Mouse (Mus musculus) lung, embryonic 16.5 days (tissue): ENCODE measurements around the gene Cntn5. TPM values are rescaled to one million over a fixed set of nuclear protein-coding genes. Genes with fewer than 3 reads are reported as not detected.

Experiments
- ATAC-seq: fragments of 200-750 bp; cut with Nextera tagmentation; 2 replicates; pipeline ENCODE4 v1.8.0; 2017; ENCODE audit warnings: low read depth, mild to moderate bottlenecking, moderate library complexity
- H3K27ac ChIP-seq: fragments of 300-500 bp; sonication (generic); 2 replicates; pipeline ENCODE4 v1.5.1; 2014; ENCODE audit warnings: mild to moderate bottlenecking, control low read depth, low read length
- H3K27me3 ChIP-seq: fragments of 300-500 bp; sonication (generic); 2 replicates; pipeline ENCODE4 v1.6.1; 2014; ENCODE audit warnings: low read depth, low read length, mixed read lengths; ENCODE audit not compliant: control insufficient read depth, insufficient read depth
- H3K36me3 ChIP-seq: fragments of 300-500 bp; sonication (generic); 2 replicates; pipeline ENCODE4 v1.6.1; 2014; ENCODE audit warnings: low read length; ENCODE audit not compliant: control insufficient read depth, insufficient read depth
- H3K4me1 ChIP-seq: fragments of 300-500 bp; sonication (generic); replicated peaks from 2 replicates; pipeline ENCODE4 v1.6.1; 2014; ENCODE audit warnings: low read length, mixed read lengths; ENCODE audit not compliant: control insufficient read depth, insufficient read depth
- H3K4me2 ChIP-seq: fragments of 300-500 bp; sonication (generic); 2 replicates; pipeline ENCODE4 v1.6.1; 2014; ENCODE audit warnings: low read depth, low read length, control low read depth
- H3K4me3 ChIP-seq: fragments of 300-500 bp; sonication (generic); 2 replicates; pipeline ENCODE4 v1.5.1; 2014; ENCODE audit warnings: mild to moderate bottlenecking, low read length, control low read depth
- H3K9ac ChIP-seq: fragments of 300-500 bp; sonication (generic); 2 replicates; pipeline ENCODE4 v1.6.1; 2014; ENCODE audit warnings: low read length, control low read depth
- H3K9me3 ChIP-seq: fragments of 300-500 bp; sonication (generic); 2 replicates; pipeline ENCODE4 v1.6.1; 2016; ENCODE audit warnings: low read length; ENCODE audit not compliant: control insufficient read depth
- WGBS: fragments of 180-500 bp; shearing (Covaris S2); extraction: QIAGEN DNeasy Blood & Tissue Kit; methylation state at CpG from one replicate; pipeline ENCODE4 v1.1.7; 2014; 5-methylcytosine and 5-hydroxymethylcytosine counted together
- polyA plus RNA-seq: library from polyadenylated mRNA; unstranded; fragments of >200 nt; fragmentation: Nextera tagmentation; extraction: Ambion mirVana; gene quantifications from 2 replicates; pipeline ENCODE4 v1.2.1, GENCODE M21; 2015

The Cntn5 gene
- polyA plus RNA-seq, 1 experiment from 2014 or later: 0.69 TPM

DNA sequence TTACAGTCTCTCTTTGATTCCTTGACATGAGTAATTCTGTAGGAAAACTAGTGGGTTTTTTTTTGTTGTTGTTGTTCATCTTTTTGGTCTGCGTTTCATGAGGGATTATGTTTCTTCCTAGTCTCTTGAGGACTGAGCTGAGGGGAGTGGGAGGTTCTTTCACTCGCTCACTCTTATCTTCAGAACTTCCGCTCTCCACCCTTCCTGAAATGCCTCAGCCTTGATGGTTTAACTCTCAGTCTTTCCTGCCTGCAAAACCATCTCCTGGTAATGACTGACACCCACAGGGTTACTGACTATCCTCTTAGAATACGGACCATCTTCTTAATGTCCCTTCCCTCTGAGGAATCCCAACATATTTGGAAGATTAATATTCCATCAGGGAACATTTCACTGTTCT lies 382.0 kb downstream of the Cntn5 start:
- 56% methylated on average over 4 of the region's 4 CpGs for WGBS
- no peak overlapping the region for H3K4me2 ChIP-seq
- H3K27me3 ChIP-seq: no peaks in the 10 kb centered on the region
- no peak for ATAC-seq
- H3K9me3 ChIP-seq: no peaks in the 10 kb centered on the region
- no peak overlapping the region for H3K9ac ChIP-seq
- H3K4me3 ChIP-seq: no peak overlapping the region
- no peaks in the 10 kb centered on the region for H3K36me3 ChIP-seq
- H3K27ac ChIP-seq: no peak overlapping the region
- no peaks in the 10 kb centered on the region for H3K4me1 ChIP-seq

DNA sequence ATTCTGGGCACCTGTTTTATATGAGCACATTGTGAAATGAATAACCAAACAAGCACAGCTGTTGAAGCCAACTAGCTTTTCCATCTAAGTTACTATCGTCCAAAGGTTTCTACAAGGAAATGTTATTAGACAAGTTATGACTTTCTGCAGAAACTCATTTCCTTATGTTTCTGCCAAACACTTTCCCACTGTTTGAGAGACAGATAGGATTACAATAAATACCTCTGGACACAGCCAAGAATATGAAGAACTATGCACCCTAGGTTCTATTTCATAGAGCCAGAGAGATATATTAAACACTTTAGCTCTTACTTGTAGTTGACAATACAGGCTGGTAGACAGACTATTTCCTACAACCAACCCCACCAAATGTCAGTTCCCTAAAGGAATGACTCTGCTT lies 383.5 kb downstream of the Cntn5 start:
- Histone ChIP-seq H3K4me2 (no peak overlapping the region), H3K27me3 (no peaks in the 10 kb centered on the region), H3K9me3 (no peaks in the 10 kb centered on the region), H3K36me3 (no peaks in the 10 kb centered on the region), H3K4me1 (no peaks in the 10 kb centered on the region), H3K9ac (no peak overlapping the region), H3K4me3 (no peak overlapping the region), H3K27ac (no peak overlapping the region)
- 65% methylated on average over 1 of the region's 1 CpGs for WGBS
- no peak for ATAC-seq

DNA sequence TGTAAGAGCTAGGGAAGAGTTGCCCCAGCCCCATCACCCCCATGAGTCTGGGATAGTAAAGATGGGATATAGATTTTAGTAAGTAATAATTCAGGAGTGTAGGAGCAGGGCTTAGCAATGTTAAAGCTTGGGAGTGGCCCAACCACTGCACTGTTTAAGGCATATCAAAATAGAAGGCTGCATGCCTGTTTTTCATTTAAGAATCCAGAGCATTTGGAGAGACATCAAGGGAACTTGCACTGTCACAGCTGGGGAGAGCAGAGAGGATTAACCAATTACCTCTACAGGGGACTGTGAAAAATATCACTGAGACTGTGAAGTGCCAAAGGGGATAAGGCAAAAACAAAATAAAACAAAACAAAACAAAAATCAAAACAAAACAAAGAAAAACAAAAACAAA lies 412.3 kb downstream of the Cntn5 start:
- ATAC-seq: no peak

DNA sequence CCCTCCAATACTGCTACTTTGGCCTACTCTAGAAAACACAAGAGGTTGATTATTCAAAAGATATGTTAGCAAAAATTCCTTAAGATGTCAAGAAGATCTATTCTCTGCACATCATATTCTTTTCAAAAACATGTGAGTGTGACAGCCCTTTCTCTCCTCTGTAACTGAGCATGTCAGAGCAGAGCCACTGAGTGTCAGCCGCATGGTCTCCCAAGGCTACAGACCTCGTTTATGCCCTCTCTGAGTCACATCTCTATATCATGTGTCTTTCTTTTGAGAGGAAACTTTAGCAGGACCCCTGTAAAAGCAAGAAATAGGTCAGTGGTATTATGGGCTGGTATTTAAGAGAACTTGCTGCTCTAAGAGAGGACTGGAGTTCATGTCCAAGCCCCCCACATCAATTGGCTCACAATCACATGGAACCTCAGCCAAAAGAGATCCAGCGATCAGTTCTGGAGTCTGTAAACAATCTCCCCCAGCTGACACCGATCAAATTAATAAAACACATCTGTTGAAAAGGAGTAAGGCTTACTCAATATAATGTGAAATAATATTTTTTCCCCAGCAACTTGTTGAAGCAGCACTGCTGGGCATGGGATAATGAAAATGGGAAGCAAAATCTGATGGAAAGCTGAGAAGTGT lies 433.0 kb downstream of the Cntn5 start:
- Histone ChIP-seq H3K4me2 (no peak overlapping the region), H3K4me1 (no peaks in the 10 kb centered on the region), H3K36me3 (no peaks in the 10 kb centered on the region), H3K4me3 (no peak overlapping the region), H3K27ac (no peak overlapping the region), H3K9ac (no peak overlapping the region), H3K27me3 (no peaks in the 10 kb centered on the region), H3K9me3 (no peaks in the 10 kb centered on the region)
- WGBS: 41% methylated on average over 4 of the region's 4 CpGs
- peak; percentile 71 for ATAC-seq

More for the DNA sequence above, 412.3 kb downstream of the Cntn5 start:
- H3K4me3 ChIP-seq: no peak overlapping the region
- H3K27me3 ChIP-seq: no peaks in the 10 kb centered on the region
- no peak overlapping the region for H3K27ac ChIP-seq
- no peak overlapping the region for H3K4me2 ChIP-seq
- H3K9ac ChIP-seq: no peak overlapping the region
- no peaks in the 10 kb centered on the region for H3K4me1 ChIP-seq
- no peaks in the 10 kb centered on the region for H3K9me3 ChIP-seq
- no peaks in the 10 kb centered on the region for H3K36me3 ChIP-seq

DNA sequence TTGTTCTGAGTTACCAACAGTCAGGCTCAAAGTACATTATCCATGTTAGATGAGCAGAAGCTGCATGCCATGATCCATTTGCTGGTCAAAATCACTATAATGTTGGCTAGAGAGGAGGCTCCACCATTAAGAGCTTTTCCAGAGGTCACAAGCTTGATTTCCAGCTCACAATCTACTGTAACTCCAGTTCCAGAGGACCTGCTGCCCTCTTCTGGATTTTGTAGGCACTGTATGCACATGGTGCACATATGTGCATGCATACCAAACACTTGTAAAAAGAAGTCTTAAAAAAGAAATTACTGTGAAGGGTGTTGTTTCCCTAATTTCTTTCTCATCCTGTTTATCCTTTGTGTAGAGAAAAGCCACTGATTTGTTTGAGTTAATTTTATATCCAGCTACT lies 439.8 kb downstream of the Cntn5 start:
- Histone ChIP-seq H3K27me3 (no peaks in the 10 kb centered on the region), H3K27ac (no peak overlapping the region), H3K4me3 (no peak overlapping the region), H3K4me2 (no peak overlapping the region), H3K9me3 (no peaks in the 10 kb centered on the region), H3K36me3 (no peaks in the 10 kb centered on the region), H3K9ac (no peak overlapping the region), H3K4me1 (no peaks in the 10 kb centered on the region)
- no peak for ATAC-seq

DNA sequence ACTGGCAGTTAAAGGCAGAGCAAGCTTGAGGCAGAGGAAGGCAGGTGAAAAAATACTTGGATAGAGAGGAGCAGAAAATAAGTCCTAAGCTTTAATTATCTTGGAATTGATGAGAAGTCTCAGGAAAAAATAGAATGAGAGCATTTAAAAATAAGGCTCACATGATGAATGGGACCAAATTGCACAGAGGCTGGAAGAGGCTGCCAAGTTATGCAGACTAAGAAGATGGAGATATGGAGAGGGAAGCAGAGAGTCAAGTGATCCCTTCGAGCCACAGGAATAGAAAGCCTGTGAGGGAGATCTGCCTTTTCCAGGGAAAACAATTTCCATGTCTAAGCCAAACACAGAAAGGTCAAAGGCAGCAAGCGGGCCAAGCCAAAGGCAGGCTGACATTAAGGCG lies 446.7 kb downstream of the Cntn5 start:
- Histone ChIP-seq H3K4me2 (no peak overlapping the region), H3K4me3 (no peak overlapping the region), H3K27me3 (no peaks in the 10 kb centered on the region), H3K36me3 (no peaks in the 10 kb centered on the region), H3K27ac (no peak overlapping the region), H3K9ac (no peak overlapping the region), H3K4me1 (no peaks in the 10 kb centered on the region), H3K9me3 (no peaks in the 10 kb centered on the region)
- ATAC-seq: no peak
- WGBS: 20% methylated on average over 3 of the region's 3 CpGs

DNA sequence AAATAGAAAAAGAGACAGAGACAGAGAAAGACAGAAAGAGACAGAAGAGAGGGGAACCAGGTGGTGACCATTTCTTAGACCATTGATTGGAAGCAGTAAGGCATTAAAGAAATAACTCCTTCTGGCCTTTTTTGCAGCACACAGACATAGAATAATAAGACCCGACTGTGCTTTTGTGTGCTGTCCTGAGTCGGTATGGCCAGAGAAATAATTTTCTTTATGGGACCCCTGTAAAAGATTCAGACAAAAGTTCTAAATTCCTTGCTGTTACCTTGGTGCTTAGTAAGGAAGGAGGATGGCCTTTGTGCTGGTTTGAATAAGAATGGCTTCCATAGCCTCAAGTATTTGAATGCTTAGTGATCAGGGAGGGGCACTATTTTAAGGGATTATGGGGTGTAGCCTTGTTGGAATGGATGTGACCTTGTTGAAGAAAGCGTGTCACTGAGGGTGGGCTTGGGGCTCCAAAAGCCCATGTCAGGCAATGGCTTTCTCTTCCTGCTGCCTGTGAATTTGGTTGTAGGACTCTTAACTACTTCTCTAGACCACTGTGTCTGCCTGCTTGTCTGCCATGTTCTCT lies 455.5 kb downstream of the Cntn5 start:
- Histone ChIP-seq H3K36me3 (no peaks in the 10 kb centered on the region), H3K9me3 (no peaks in the 10 kb centered on the region), H3K4me3 (no peak overlapping the region), H3K27me3 (no peaks in the 10 kb centered on the region), H3K9ac (no peak overlapping the region), H3K4me2 (no peak overlapping the region), H3K27ac (no peak overlapping the region), H3K4me1 (no peaks in the 10 kb centered on the region)
- WGBS: 83% methylated on average over 3 of the region's 3 CpGs
- no peak for ATAC-seq

DNA sequence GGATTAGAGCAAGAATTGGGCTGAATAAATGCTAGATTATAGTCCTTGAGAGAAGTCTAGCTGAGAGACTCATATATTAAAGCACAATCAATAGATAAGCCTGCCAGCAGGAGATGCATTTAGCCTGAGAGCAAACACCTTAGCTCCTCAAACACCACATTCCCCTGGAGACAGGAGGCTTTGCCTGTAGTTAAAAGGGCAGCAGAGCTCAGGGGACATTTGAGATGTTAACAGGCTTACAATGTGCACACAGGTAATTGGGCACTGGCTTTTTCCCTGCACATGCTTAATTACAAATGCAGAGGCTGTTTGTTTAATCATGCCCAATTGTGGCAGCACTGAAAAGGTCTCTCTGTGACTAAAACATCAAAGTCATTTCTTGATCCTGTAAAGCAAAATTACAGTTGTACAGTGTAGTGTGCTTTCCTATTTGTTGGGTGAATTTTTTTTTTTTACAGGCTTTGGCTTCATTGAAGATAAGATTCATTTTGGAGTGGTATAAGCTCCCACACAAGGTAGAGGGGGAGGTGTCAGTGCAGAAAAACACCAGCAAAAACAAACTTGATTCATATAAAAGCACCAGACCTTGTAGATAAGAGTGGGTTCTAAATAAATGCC lies 457.2 kb downstream of the Cntn5 start:
- no peak overlapping the region for H3K4me2 ChIP-seq
- H3K9me3 ChIP-seq: no peaks in the 10 kb centered on the region
- no peaks in the 10 kb centered on the region for H3K36me3 ChIP-seq
- no peak overlapping the region for H3K9ac ChIP-seq
- no peak for ATAC-seq
- H3K27ac ChIP-seq: no peak overlapping the region
- no peak overlapping the region for H3K4me3 ChIP-seq
- H3K27me3 ChIP-seq: no peaks in the 10 kb centered on the region
- H3K4me1 ChIP-seq: no peaks in the 10 kb centered on the region

DNA sequence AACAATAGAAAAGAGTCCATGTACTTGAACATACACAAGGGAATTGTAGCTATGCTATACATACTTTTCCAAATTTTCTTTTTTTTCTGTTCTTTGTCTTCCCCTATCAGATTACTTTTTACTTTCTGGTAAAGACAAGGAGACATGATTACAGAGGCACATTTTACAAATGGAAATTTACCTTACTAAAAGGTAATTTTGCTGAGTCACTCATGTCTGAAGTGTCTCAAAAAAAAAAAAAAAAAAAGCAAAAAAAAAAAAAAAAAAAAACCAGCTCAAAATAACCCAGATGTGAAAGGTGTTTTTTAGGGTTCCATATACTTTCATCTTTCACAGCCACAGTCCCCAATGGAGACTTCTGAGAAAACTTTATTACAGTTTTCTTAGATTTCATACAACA lies 492.5 kb downstream of the Cntn5 start:
- Histone ChIP-seq H3K4me2 (no peak overlapping the region), H3K27ac (no peak overlapping the region), H3K27me3 (no peaks in the 10 kb centered on the region), H3K4me3 (no peak overlapping the region), H3K9me3 (no peaks in the 10 kb centered on the region), H3K9ac (no peak overlapping the region), H3K4me1 (no peaks in the 10 kb centered on the region), H3K36me3 (no peaks in the 10 kb centered on the region)
- no peak for ATAC-seq
